Mouse (Mus musculus) liver, embryonic 14.5 days (tissue): ENCODE results near the gene Nudcd2. TPM values are rescaled to one million over a fixed set of nuclear protein-coding genes. Genes with fewer than 3 reads are reported as not detected.
"Not testable (repeated sequence)": the region's sequence is repeated elsewhere in the genome, so short reads cannot be mapped to it uniquely, and the experiment has no call there.

ENCODE experiments used
- ATAC-seq: fragments of 200-750 bp; cut with Nextera tagmentation; 2 replicates; pipeline ENCODE4 v1.8.0; 2017; ENCODE audit warnings: moderate number of reproducible peaks, mild to moderate bottlenecking, moderate library complexity; ENCODE audit not compliant: insufficient read depth
- DNase-seq, 3 experiments: peaks; one replicate each; pipeline ENCODE4 v3.0.0-alpha.2; 2012 to 2013; ENCODE audit warnings: low read depth in 3 of 3, low spot score in 3 of 3
- H3K27ac ChIP-seq: fragments of 300-500 bp; sonication (generic); 2 replicates; pipeline ENCODE4 v1.5.1; 2014; ENCODE audit warnings: moderate library complexity, mild to moderate bottlenecking, control low read depth, inconsistent platforms
- H3K27me3 ChIP-seq: fragments of 300-500 bp; sonication (generic); 2 replicates; pipeline ENCODE4 v1.6.1; 2014; ENCODE audit warnings: mild to moderate bottlenecking, low read length, moderate library complexity; ENCODE audit not compliant: control insufficient read depth, insufficient read depth
- H3K36me3 ChIP-seq: fragments of 300-500 bp; sonication (generic); replicated peaks from 2 replicates; pipeline ENCODE4 v1.6.1; 2014; ENCODE audit warnings: low read depth; ENCODE audit not compliant: control insufficient read depth, insufficient read depth
- H3K4me1 ChIP-seq, 2 experiments: fragments of 200-500 bp in 1 of 2; fragments of 300-500 bp in 1 of 2; sonication (generic) in 1 of 2; replicated peaks; 2 replicates each; pipeline ENCODE4 v1.6.1; 2012 to 2014; ENCODE audit warnings: antibody characterized with exemption in 1 of 2, inconsistent platforms in 1 of 2, low read length in 1 of 2; ENCODE audit not compliant: control insufficient read depth in 2 of 2, insufficient read depth in 2 of 2
- H3K4me2 ChIP-seq: fragments of 300-500 bp; sonication (generic); 2 replicates; pipeline ENCODE4 v1.6.1; 2014; ENCODE audit warnings: low read depth, mild to moderate bottlenecking, control low read depth, moderate library complexity
- H3K4me3 ChIP-seq, 2 experiments: fragments of 200-500 bp in 1 of 2; fragments of 300-500 bp in 1 of 2; sonication (generic) in 1 of 2; 2 replicates each; pipeline ENCODE4 v1.5.1; 2012 to 2014; ENCODE audit warnings: low read depth in 2 of 2, low read length in 2 of 2, mild to moderate bottlenecking in 2 of 2, control low read depth in 1 of 2, inconsistent platforms in 1 of 2, moderate library complexity in 1 of 2; ENCODE audit not compliant: insufficient read depth in 1 of 2
- H3K9ac ChIP-seq: fragments of 300-500 bp; sonication (generic); replicated peaks from 2 replicates; pipeline ENCODE4 v1.6.1; 2014; ENCODE audit warnings: mild to moderate bottlenecking, control low read depth, moderate library complexity
- H3K9me3 ChIP-seq: fragments of 300-500 bp; sonication (generic); 2 replicates; pipeline ENCODE4 v1.6.1; 2016; ENCODE audit warnings: low read length, mixed read lengths; ENCODE audit not compliant: control insufficient read depth
- CTCF ChIP-seq: IDR thresholded peaks from 2 replicates; pipeline ENCODE4 v1.5.1; 2016; ENCODE audit warnings: antibody characterized with exemption, low read depth, control low read depth
- EP300 ChIP-seq: IDR thresholded peaks from 2 replicates; pipeline ENCODE4 v1.6.1; 2016; ENCODE audit warnings: antibody characterized with exemption, low read depth
- WGBS: fragments of 180-500 bp; shearing (Covaris S2); extraction: QIAGEN DNeasy Blood & Tissue Kit; methylation state at CpG from one replicate; pipeline ENCODE4 v1.1.7; 2014; ENCODE audit not compliant: insufficient replicate concordance; 5-methylcytosine and 5-hydroxymethylcytosine counted together
- polyA plus RNA-seq, 2 experiments: library from polyadenylated mRNA; depleted of rRNA in 1 of 2; stranded (reverse) in 1 of 2; unstranded in 1 of 2; fragments of >200 nt; fragmentation: Nextera tagmentation in 1 of 2; extraction: Ambion mirVana in 1 of 2; gene quantifications; 2 replicates each; pipeline versions ENCODE4 v1.2.1 to v1.2.3; 2012 to 2014

The Nudcd2 gene
- polyA plus RNA-seq, 2 experiments = 29.2 to 79.6 TPM

DNA sequence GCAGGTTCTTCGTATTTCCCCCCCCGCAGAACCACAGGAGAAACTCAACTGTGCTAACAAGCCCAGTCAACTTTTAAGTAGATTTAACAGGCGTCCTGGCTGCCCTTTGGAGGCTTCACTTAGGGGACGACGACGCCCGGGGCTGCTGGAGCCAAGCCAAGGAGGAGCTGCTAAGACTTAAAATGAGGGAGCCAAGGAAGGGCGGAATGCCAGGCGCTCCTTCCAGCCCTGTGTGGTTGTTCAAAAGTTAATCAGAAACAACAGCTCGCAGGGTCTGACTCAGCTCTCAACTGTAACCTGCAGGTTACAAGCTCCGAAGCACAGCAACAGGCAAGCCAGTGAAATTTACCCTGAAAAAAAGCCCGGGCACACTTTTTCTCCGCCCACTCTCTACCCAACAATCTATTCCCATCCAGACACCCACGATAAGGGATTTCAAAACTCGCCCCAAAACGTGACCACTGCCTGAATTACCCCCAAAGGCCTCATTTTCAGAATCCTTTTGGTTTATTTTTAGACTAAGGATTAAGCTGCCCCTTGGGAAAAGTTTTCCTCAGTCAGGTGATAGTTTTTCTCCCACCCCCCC, 40.0 kb upstream of the Nudcd2 start:
- no peaks in the 10 kb centered on the region for H3K9me3 ChIP-seq
- peak overlapping the region; percentile 95 for H3K27ac ChIP-seq
- no peaks in the 10 kb centered on the region for H3K27me3 ChIP-seq
- H3K4me3 ChIP-seq = peak overlapping the region; percentile 61 to 97
- 0% methylated on average over 16 of the region's 16 CpGs for WGBS
- peak; percentile 45 for TF ChIP-seq EP300
- TF ChIP-seq CTCF = no peak
- H3K4me2 ChIP-seq = peak overlapping the region; percentile 100
- H3K36me3 ChIP-seq = no peaks in the 10 kb centered on the region
- peak; percentile 60 to 72 (median 64) for DNase-seq
- peak; percentile 31 for ATAC-seq
- H3K9ac ChIP-seq = peak overlapping the region; percentile 71
- H3K4me1 ChIP-seq = peaks cover 10 to 21% of the 10 kb centered on the region in 2 experiments

DNA sequence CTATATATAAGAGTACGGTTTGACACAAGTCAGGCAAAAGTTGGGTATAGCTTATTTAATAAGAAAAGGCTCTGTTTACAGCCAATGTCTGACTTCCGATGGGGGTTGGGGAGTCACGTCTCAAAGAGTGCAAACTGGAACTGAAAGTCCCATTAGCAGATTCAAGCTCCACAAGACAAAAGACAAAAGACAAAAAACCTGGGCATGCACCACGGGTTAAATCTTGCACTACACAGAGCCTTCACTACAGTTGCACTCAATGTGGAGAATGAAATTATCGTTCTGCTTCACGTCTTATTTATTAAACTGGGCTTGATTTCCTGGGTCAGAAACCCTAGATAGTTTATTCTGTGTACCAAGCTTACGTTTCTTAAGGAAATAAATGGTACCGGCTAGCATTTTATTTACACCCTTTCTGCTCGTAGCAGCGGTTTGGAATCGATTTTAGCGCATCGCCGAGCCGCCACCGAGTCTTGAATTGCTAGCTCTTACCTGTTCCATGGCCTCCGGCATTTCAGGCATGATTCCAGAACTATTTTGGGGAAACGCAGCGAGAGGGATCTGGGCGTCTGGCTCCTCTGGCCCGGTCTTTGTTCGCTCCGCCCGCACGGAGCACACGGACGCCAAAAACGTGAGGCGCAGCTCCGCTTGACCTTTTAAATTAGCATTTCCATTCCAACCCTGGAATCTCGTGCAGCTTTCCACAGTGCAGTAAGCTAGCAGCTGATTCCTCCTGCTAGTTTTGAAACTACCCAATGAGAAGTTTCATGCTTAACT, 39.0 kb upstream of the Nudcd2 start:
- H3K36me3 ChIP-seq = no peaks in the 10 kb centered on the region
- H3K27ac ChIP-seq = peak overlapping the region; percentile 95
- H3K9me3 ChIP-seq = no peaks in the 10 kb centered on the region
- H3K4me1 ChIP-seq = peaks cover 10 to 21% of the 10 kb centered on the region in 2 experiments
- under 1% methylated on average over 31 of the region's 31 CpGs for WGBS
- peak overlapping the region; percentile 71 for H3K9ac ChIP-seq
- peak overlapping the region; percentile 84 to 97 for H3K4me3 ChIP-seq
- TF ChIP-seq CTCF = no peak
- TF ChIP-seq EP300 = no peak
- no peak for ATAC-seq
- H3K4me2 ChIP-seq = peak overlapping the region; percentile 100
- no peaks in the 10 kb centered on the region for H3K27me3 ChIP-seq
- peak in 2 of 3 experiments; percentile 46 to 58 for DNase-seq

DNA sequence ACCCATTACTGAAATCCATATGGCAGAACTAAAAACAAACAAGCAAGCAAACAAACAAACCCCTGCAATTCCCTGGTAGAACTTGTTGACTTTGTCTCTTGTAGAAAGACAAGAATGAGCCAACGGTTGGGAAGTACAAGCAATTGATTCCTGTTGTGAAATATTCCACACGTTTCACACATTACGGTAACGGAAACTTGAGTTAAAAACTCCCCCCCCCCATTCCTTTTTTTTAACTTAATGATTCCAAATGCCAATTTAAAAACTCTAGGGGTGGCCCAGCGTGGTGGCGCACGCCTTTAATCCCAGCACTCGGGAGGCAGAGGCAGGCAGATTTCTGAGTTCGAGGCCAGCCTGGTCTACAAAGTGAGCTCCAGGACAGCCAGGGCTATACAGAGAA, 38.4 kb upstream of the Nudcd2 start, which contains the start of gene Mat2b:
Mat2b (minus strand) TSS at position 101 of the 400 bp plus-strand sequence.
- TF ChIP-seq CTCF (no peak), EP300 (no peak)
- Histone ChIP-seq H3K4me3 (peak within 1 kb of the TSS; percentile 84 to 97), H3K27ac (peak within 1 kb of the TSS; percentile 95), H3K9me3 (no peaks in the 10 kb centered on the region), H3K4me1 (peaks cover 10 to 19% of the 10 kb centered on the region in 2 experiments), H3K27me3 (no peaks in the 10 kb centered on the region), H3K4me2 (peak within 1 kb of the TSS; percentile 100), H3K9ac (peak within 1 kb of the TSS; percentile 71), H3K36me3 (peaks cover 2% of the 10 kb centered on the region)
- ATAC-seq (no peak), DNase-seq (no peak)
- 79% methylated on average over 9 of the region's 9 CpGs for WGBS

GRCm38 (mm10) chr11:40709899-40710298, 23.6 kb upstream of the Nudcd2 start:
- not testable (repeated sequence) for H3K27me3 ChIP-seq, H3K27ac ChIP-seq, H3K4me2 ChIP-seq, DNase-seq, H3K4me3 ChIP-seq, ATAC-seq, H3K9me3 ChIP-seq, H3K4me1 ChIP-seq, H3K9ac ChIP-seq
- peaks cover 96% of the 10 kb centered on the region for H3K36me3 ChIP-seq
- WGBS = 83% methylated on average over 6 of the region's 6 CpGs

- Histone ChIP-seq H3K27me3 (no peaks in the 10 kb centered on the region), H3K4me3 (no peak overlapping the region), H3K27ac (no peak overlapping the region), H3K36me3 (peaks cover 97% of the 10 kb centered on the region), H3K4me2 (no peak overlapping the region), H3K9ac (no peak overlapping the region), H3K9me3 (no peaks in the 10 kb centered on the region), H3K4me1 (no peaks in the 10 kb centered on the region)
- DNase-seq (no peak), ATAC-seq (no peak)
- 85% methylated on average over 8 of the region's 8 CpGs for WGBS
- TF ChIP-seq EP300 (no peak), CTCF (no peak)
Observed at GRCm38 (mm10) chr11:40713858-40714257, 19.6 kb upstream of the Nudcd2 start.
